In the genomic region with DNA sequence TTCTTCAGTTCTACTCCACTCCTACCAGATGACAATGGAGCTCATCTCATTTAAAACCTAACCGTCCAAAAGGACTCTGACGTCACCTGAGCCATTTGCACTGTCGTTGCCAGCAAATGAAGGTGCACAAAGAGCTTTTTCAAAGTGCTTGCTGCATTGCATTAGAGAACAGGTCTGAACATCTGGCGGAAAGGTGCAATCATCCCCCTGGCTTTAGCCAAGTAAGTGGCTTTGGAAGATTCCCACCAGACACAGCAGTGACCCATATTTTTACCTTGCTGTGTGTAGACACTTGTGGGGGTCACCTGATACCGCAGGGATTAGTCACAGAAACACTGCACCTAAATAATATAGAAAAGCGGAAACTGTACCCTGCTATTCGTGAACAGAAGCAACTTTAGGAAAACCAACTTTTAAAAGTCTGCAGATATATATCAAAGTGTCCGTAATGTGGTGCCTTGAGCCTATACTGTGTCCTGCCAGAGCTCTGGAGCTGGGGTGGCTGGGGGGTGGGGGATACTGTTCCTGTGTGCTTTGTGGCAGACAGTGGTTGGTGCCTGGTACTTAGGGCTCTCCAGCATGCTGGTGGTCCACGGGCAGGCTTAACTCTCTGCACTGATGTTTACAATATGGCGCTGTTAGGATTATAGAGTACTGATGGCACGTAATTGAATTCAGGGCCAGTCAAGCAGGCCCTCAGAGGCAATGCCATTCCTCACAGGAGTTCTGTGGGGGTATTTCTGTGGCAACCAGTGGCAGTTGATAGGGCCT, we compare ENCODE assay signal across 13 mouse cellular contexts.
DNase-seq lines count a peak whose midpoint lies in the region; ATAC-seq and TF ChIP-seq lines count a peak whose summit lies in the region.
"Had no signal": no experiment of that assay in that cellular context is flagged by ENCODE, and none has a peak within 500 bp of the region (broad histone marks: within the 10 kb centered on the region; RNA-seq: fewer than 3 reads in every experiment).

No protein-coding gene starts in this region.

- 0 out of 2 replicates have a peak, but pooled peaks have one; percentile 47 for ATAC-seq in kidney, embryonic 15.5 days (replicated peaks; ENCODE audit: low FRiP score)
- no peak for ATAC-seq in neural tube, embryonic 13.5 days (ENCODE audit: low read depth)
- peak; percentile 40; the same call in 1 of the 2 replicates for ATAC-seq in intestine, embryonic 16.5 days
- ATAC-seq in stomach, postnatal 0 days (ENCODE audit: low FRiP score, low TSS enrichment), result peak; percentile 61; the same call in 1 of the 2 replicates

- H3K4me1 ChIP-seq in kidney, embryonic 15.5 days, result peaks cover 57% of the 10 kb centered on the region
- peaks cover 11% of the 10 kb centered on the region for H3K4me1 ChIP-seq in neural tube, embryonic 13.5 days (replicated peaks)
- peaks cover 24% of the 10 kb centered on the region for H3K4me1 ChIP-seq in intestine, embryonic 16.5 days (ENCODE audit: control insufficient read depth, insufficient read depth, low read length)
- H3K4me1 ChIP-seq in stomach, postnatal 0 days (replicated peaks; ENCODE audit: control insufficient read depth, insufficient read depth), result no peaks in the 10 kb centered on the region

- no peak overlapping the region for H3K4me2 ChIP-seq in kidney, embryonic 15.5 days
- H3K4me2 ChIP-seq in neural tube, embryonic 13.5 days, result no peak overlapping the region
- H3K4me2 ChIP-seq in intestine, embryonic 16.5 days (ENCODE audit: low read depth, low read length), result peak overlapping the region; percentile 9; the same call in 1 of the 2 replicates
- H3K4me2 ChIP-seq in stomach, postnatal 0 days (replicated peaks; ENCODE audit: low read depth), result no peak overlapping the region

- WGBS in kidney, embryonic 15.5 days, result 55% methylated on average over 11 of the region's 11 CpGs
- 70% methylated on average over 11 of the region's 11 CpGs for WGBS in neural tube, embryonic 13.5 days
- 37% methylated on average over 11 of the region's 11 CpGs for WGBS in intestine, embryonic 16.5 days
- WGBS in stomach, postnatal 0 days, result 44% methylated on average over 11 of the region's 11 CpGs

- no peak for TF ChIP-seq EP300 in stomach, postnatal 0 days (optimal IDR thresholded peaks at IDR 0.05)

- no peaks in the 10 kb centered on the region for H3K27me3 ChIP-seq in kidney, embryonic 15.5 days
- no peaks in the 10 kb centered on the region for H3K27me3 ChIP-seq in neural tube, embryonic 13.5 days
- no peaks in the 10 kb centered on the region for H3K27me3 ChIP-seq in intestine, embryonic 16.5 days (replicated peaks; ENCODE audit: control insufficient read depth, insufficient read depth, low read length)
- no peaks in the 10 kb centered on the region for H3K27me3 ChIP-seq in stomach, postnatal 0 days (ENCODE audit: control insufficient read depth, insufficient read depth, low read length)
- H3K27me3 ChIP-seq: CH12.LX had no signal

- H3K36me3 ChIP-seq in kidney, embryonic 15.5 days, result peaks cover 21% of the 10 kb centered on the region
- peaks cover 5% of the 10 kb centered on the region; the same call in 1 of the 2 replicates for H3K36me3 ChIP-seq in neural tube, embryonic 13.5 days
- 0 out of 2 replicates have a peak, but pooled peaks cover 2% of the 10 kb centered on the region for H3K36me3 ChIP-seq in intestine, embryonic 16.5 days (ENCODE audit: control insufficient read depth, insufficient read depth, low read length)
- H3K36me3 ChIP-seq in stomach, postnatal 0 days (ENCODE audit: control insufficient read depth, insufficient read depth, low read length), result no peaks in the 10 kb centered on the region

- no peak overlapping the region for H3K4me3 ChIP-seq in kidney, embryonic 15.5 days (replicated peaks)
- H3K4me3 ChIP-seq in neural tube, embryonic 13.5 days, result no peak overlapping the region
- no peak overlapping the region for H3K4me3 ChIP-seq in intestine, embryonic 16.5 days (ENCODE audit: low read length)
- no peak overlapping the region for H3K4me3 ChIP-seq in stomach, postnatal 0 days (ENCODE audit: low read depth, low read length)

- H3K9me3 ChIP-seq in kidney, embryonic 15.5 days (replicated peaks), result no peaks in the 10 kb centered on the region
- H3K9me3 ChIP-seq in neural tube, embryonic 13.5 days, result 0 out of 2 replicates have a peak, but pooled peaks cover 3% of the 10 kb centered on the region
- no peaks in the 10 kb centered on the region for H3K9me3 ChIP-seq in intestine, embryonic 16.5 days (ENCODE audit: control insufficient read depth, low read length)
- no peaks in the 10 kb centered on the region for H3K9me3 ChIP-seq in stomach, postnatal 0 days (ENCODE audit: control insufficient read depth, low read length)

- H3K9ac ChIP-seq in kidney, embryonic 15.5 days, result no peak overlapping the region
- no peak overlapping the region for H3K9ac ChIP-seq in neural tube, embryonic 13.5 days
- 0 out of 2 replicates have a peak overlapping the region, but pooled peaks have one; percentile 3 for H3K9ac ChIP-seq in intestine, embryonic 16.5 days (ENCODE audit: low read depth, low read length)
- no peak overlapping the region for H3K9ac ChIP-seq in stomach, postnatal 0 days (ENCODE audit: low read length)

- H3K27ac ChIP-seq in kidney, embryonic 15.5 days, result peak overlapping the region; percentile 90
- peak overlapping the region; percentile 15; the same call in 1 of the 2 replicates for H3K27ac ChIP-seq in neural tube, embryonic 13.5 days (replicated peaks)
- H3K27ac ChIP-seq in intestine, embryonic 16.5 days (ENCODE audit: low read length), result peak overlapping the region; percentile 62
- no peak overlapping the region for H3K27ac ChIP-seq in stomach, postnatal 0 days (replicated peaks)

- no peak for TF ChIP-seq CTCF in stomach, postnatal 0 days (IDR thresholded peaks at IDR 0.05; ENCODE audit: low read depth)

- DNase-seq in kidney, adult 18-20 months, result no peak
- no peak for DNase-seq in neural tube, embryonic 10.5 days (ENCODE audit: extremely low spot score, low spot score)
- DNase-seq in stomach, postnatal 0 days (ENCODE audit: low spot score), result no peak
- no peak for DNase-seq in right cerebral cortex, adult 18-20 months
- no peak for DNase-seq in adrenal gland, postnatal 14 days
- DNase-seq: adrenal gland, adult 8-10 months; kidney, postnatal 14 days; layer of hippocampus, postnatal 36 days; thymus, adult 2 months had no signal
